Mouse (Mus musculus) MN1 (cell line): ENCODE data around the gene Supt4a.

Experiments
- DNase-seq: peaks from one replicate; pipeline ENCODE4 v3.0.0-alpha.2; 2016; ENCODE audit warnings: low spot score

The Supt4a gene

GRCm38 (mm10) chr11:87725964-87726562, 11.3 kb upstream of the Supt4a start:
- no peak for DNase-seq

GRCm38 (mm10) chr11:87727021-87727420, 10.3 kb upstream of the Supt4a start:
- no peak for DNase-seq

GRCm38 (mm10) chr11:87727471-87727870, 9.9 kb upstream of the Supt4a start:
- no peak for DNase-seq

GRCm38 (mm10) chr11:87728850-87729592, 8.3 kb upstream of the Supt4a start:
- no peak for DNase-seq

- no peak for DNase-seq
These were observed 7.7 kb upstream of the Supt4a start for GRCm38 (mm10) chr11:87729593-87730185.

- DNase-seq, result no peak
These were observed 6.6 kb upstream of the Supt4a start for GRCm38 (mm10) chr11:87730652-87731310.

GRCm38 (mm10) chr11:87734346-87734745, 3.0 kb upstream of the Supt4a start:
- DNase-seq, result no peak

- DNase-seq, result no peak
These were observed 1.7 kb upstream of the Supt4a start for GRCm38 (mm10) chr11:87735691-87736090.

- DNase-seq, result peak; percentile 61
These were observed 661 bp upstream of the Supt4a start for GRCm38 (mm10) chr11:87736647-87737134.

- no peak for DNase-seq
These were observed 6.3 kb downstream of the Supt4a start for GRCm38 (mm10) chr11:87743691-87744090.

- DNase-seq, result no peak
These were observed 7.6 kb downstream of the Supt4a start for GRCm38 (mm10) chr11:87744964-87745363.

- no peak for DNase-seq
These were observed 8.5 kb downstream of the Supt4a start for GRCm38 (mm10) chr11:87745632-87746555.

- DNase-seq, result no peak
These were observed 10.0 kb downstream of the Supt4a start for GRCm38 (mm10) chr11:87747312-87747711.

- DNase-seq, result no peak
These were observed 10.4 kb downstream of the Supt4a start for GRCm38 (mm10) chr11:87747716-87748115.

GRCm38 (mm10) chr11:87748132-87749119, 11.1 kb downstream of the Supt4a start:
- no peak for DNase-seq

- no peak for DNase-seq
These were observed 12.1 kb downstream of the Supt4a start for GRCm38 (mm10) chr11:87749192-87750042.

GRCm38 (mm10) chr11:87750043-87750421, 12.7 kb downstream of the Supt4a start:
- DNase-seq, result no peak

GRCm38 (mm10) chr11:87750521-87750920, 13.2 kb downstream of the Supt4a start:
- DNase-seq, result no peak

GRCm38 (mm10) chr11:87751031-87751430, 13.7 kb downstream of the Supt4a start:
- DNase-seq, result no peak
